Comparison of ENCODE assay signal across 7 mouse cellular contexts in the genomic region with DNA sequence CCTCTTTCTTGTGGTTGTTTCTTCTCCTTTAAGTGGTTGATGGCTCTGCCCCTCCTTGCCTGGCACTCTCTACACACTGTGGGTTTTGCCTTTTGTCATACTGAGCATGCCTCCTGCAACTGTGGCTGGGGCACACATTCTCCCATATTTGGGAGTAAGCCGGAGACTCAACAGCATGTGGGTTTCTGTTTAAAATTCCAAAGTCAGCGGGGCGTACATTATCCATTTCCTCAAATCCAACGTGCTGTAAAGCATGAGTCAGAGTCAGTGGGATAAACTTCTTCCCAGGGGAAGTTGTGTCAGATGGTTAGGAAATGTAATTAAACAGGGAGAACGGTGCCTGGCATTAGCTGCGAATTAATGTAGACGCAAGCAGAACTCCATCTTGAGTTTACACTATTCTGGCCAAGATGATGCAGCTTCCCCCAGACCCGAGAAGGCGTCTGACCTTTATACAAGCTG. TPM values are rescaled to one million over a fixed set of nuclear protein-coding genes. Genes with fewer than 3 reads are reported as not detected.
DNase-seq lines count a peak whose midpoint lies in the region; ATAC-seq and TF ChIP-seq lines count a peak whose summit lies in the region.

No protein-coding gene starts in this region.

- peak overlapping the region; percentile 5 for H3K27ac ChIP-seq in bone marrow macrophage, adult 2 months (ENCODE audit: insufficient read depth, low read depth, low read length)
- no peak overlapping the region for H3K27ac ChIP-seq in intestine, postnatal 0 days (ENCODE audit: low read depth, low read length)
- H3K27ac ChIP-seq in liver, postnatal 0 days (ENCODE audit: low read depth) = no peak overlapping the region

- 29% methylated on average over 9 of the region's 9 CpGs for WGBS in intestine, postnatal 0 days
- WGBS in liver, postnatal 0 days (ENCODE audit: insufficient replicate concordance) = 54% methylated on average over 9 of the region's 9 CpGs

- TF ChIP-seq CTCF in bone marrow macrophage, adult 2 months (IDR thresholded peaks at IDR 0.05; ENCODE audit: low read depth, low read length) = no peak
- no peak for TF ChIP-seq CTCF in intestine, postnatal 0 days (IDR thresholded peaks at IDR 0.05; ENCODE audit: low read depth)
- TF ChIP-seq CTCF in liver, postnatal 0 days (IDR thresholded peaks at IDR 0.05; ENCODE audit: low read depth) = no peak

- H3K9me3 ChIP-seq in intestine, postnatal 0 days (ENCODE audit: control insufficient read depth) = no peaks in the 10 kb centered on the region
- no peaks in the 10 kb centered on the region for H3K9me3 ChIP-seq in liver, postnatal 0 days (ENCODE audit: low read length)

- no peak overlapping the region for H3K4me2 ChIP-seq in intestine, postnatal 0 days (replicated peaks; ENCODE audit: low read depth)
- H3K4me2 ChIP-seq in liver, postnatal 0 days (ENCODE audit: low read depth, low read length) = no peak overlapping the region

- no peak; the same call in 1 of the 2 replicates for TF ChIP-seq EP300 in liver, postnatal 0 days (IDR thresholded peaks at IDR 0.05; ENCODE audit: low read depth)

- H3K36me3 ChIP-seq in intestine, postnatal 0 days (ENCODE audit: control insufficient read depth, insufficient read depth) = no peaks in the 10 kb centered on the region
- no peaks in the 10 kb centered on the region for H3K36me3 ChIP-seq in liver, postnatal 0 days (replicated peaks; ENCODE audit: insufficient read depth, low read length)

- no peaks in the 10 kb centered on the region for H3K27me3 ChIP-seq in intestine, postnatal 0 days (replicated peaks; ENCODE audit: control insufficient read depth, insufficient read depth, low read length)
- H3K27me3 ChIP-seq in liver, postnatal 0 days (ENCODE audit: insufficient read depth, low read length) = no peaks in the 10 kb centered on the region

- TF ChIP-seq POLR2A in bone marrow macrophage, adult 2 months (IDR thresholded peaks at IDR 0.05; ENCODE audit: borderline replicate concordance, low read depth, low read length) = no peak

- peak; percentile 30; the same call in 1 of the 2 replicates for ATAC-seq in intestine, postnatal 0 days
- peak; percentile 33; the same call in 1 of the 2 replicates for ATAC-seq in liver, postnatal 0 days

- DNase-seq in ES-CJ7 (ENCODE audit: low read depth, low spot score) = peak; percentile 59
- peak; percentile 23 to 31 for DNase-seq in frontal cortex, postnatal 14 days (ENCODE audit: low spot score in 2 of 2)
- DNase-seq in liver, postnatal 0 days = no peak
- DNase-seq in retina, postnatal 1 day = peak; percentile 64
- no peak for DNase-seq in spleen, postnatal 10 days (ENCODE audit: low spot score in 2 of 2)

- H3K4me1 ChIP-seq in bone marrow macrophage, adult 2 months (ENCODE audit: control insufficient read depth, insufficient read depth, low read length) = peaks cover 23% of the 10 kb centered on the region
- no peaks in the 10 kb centered on the region for H3K4me1 ChIP-seq in intestine, postnatal 0 days (replicated peaks; ENCODE audit: control insufficient read depth, insufficient read depth, low read length)
- H3K4me1 ChIP-seq in liver, postnatal 0 days (ENCODE audit: insufficient read depth) = 0 out of 2 replicates have a peak, but pooled peaks cover 6% of the 10 kb centered on the region

- H3K4me3 ChIP-seq in bone marrow macrophage, adult 2 months (ENCODE audit: insufficient read depth, low read length) = peak overlapping the region; percentile 29; the same call in 1 of the 2 replicates
- no peak overlapping the region for H3K4me3 ChIP-seq in intestine, postnatal 0 days (ENCODE audit: low read depth, low read length)
- no peak overlapping the region for H3K4me3 ChIP-seq in liver, postnatal 0 days (ENCODE audit: low read depth, low read length)

- H3K9ac ChIP-seq in intestine, postnatal 0 days (ENCODE audit: low read depth, low read length) = no peak overlapping the region
- no peak overlapping the region for H3K9ac ChIP-seq in liver, postnatal 0 days (replicated peaks)

RNA-seq across cellular contexts. Expression of a gene that starts 37.2 kb away (rescaled TPM):
- 12.9 and 13.2 TPM in 2 replicates for polyA plus RNA-seq in bone marrow macrophage, adult 2 months (2012; ENCODE audit: insufficient read depth, insufficient read length, missing spikeins)
- polyA plus RNA-seq in intestine, postnatal 0 days (2015; fragmentation: Nextera tagmentation; extraction: Ambion mirVana) = 33.8 and 33.9 TPM in 2 replicates
- polyA plus RNA-seq in liver, postnatal 0 days (2015; fragmentation: Nextera tagmentation; extraction: Ambion mirVana) = 9.3 and 11.6 TPM in 2 replicates

RNA-seq across cellular contexts. Expression of a gene that starts 55.5 kb away (rescaled TPM):
- 16.7 and 18.6 TPM in 2 replicates for polyA plus RNA-seq in bone marrow macrophage, adult 2 months (2012; ENCODE audit: insufficient read depth, insufficient read length, missing spikeins)
- polyA plus RNA-seq in intestine, postnatal 0 days (2015; fragmentation: Nextera tagmentation; extraction: Ambion mirVana) = 2.7 and 3.8 TPM in 2 replicates
- 0.83 and 0.84 TPM in 2 replicates for polyA plus RNA-seq in liver, postnatal 0 days (2015; fragmentation: Nextera tagmentation; extraction: Ambion mirVana)

Comparison
In these comparisons a context has a peak if more than half of its experiments do, and no peak if none do; other contexts are left out.
1. DNase-seq: peak in ES-CJ7 (single experiment), frontal cortex, postnatal 14 days (2 of 2) and retina, postnatal 1 day (single experiment); none in liver, postnatal 0 days (single experiment) and spleen, postnatal 10 days (0 of 2).